Mouse (Mus musculus) embryonic facial prominence, embryonic 12.5 days (tissue): ENCODE results near the gene Atp8b4. TPM values are rescaled to one million over a fixed set of nuclear protein-coding genes. Genes with fewer than 3 reads are reported as not detected.

Experiments used
- ATAC-seq: fragments of 200-750 bp; cut with Nextera tagmentation; 2 replicates; pipeline ENCODE4 v1.8.0; 2017; ENCODE audit not compliant: insufficient number of reproducible peaks, insufficient read depth, low FRiP score, low TSS enrichment
- H3K27ac ChIP-seq: fragments of 300-500 bp; sonication (generic); 2 replicates; pipeline ENCODE4 v1.5.1; 2016; ENCODE audit warnings: mild to moderate bottlenecking
- H3K27me3 ChIP-seq: fragments of 300-500 bp; sonication (generic); 2 replicates; pipeline ENCODE4 v1.6.1; 2016; ENCODE audit warnings: mild to moderate bottlenecking, moderate library complexity
- H3K36me3 ChIP-seq: fragments of 300-500 bp; sonication (generic); 2 replicates; pipeline ENCODE4 v1.6.1; 2016; ENCODE audit warnings: mild to moderate bottlenecking
- H3K4me1 ChIP-seq: fragments of 300-500 bp; sonication (generic); 2 replicates; pipeline ENCODE4 v1.6.1; 2016
- H3K4me2 ChIP-seq: fragments of 300-500 bp; sonication (generic); replicated peaks from 2 replicates; pipeline ENCODE4 v1.6.1; 2016; ENCODE audit warnings: mild to moderate bottlenecking, moderate library complexity
- H3K4me3 ChIP-seq: fragments of 300-500 bp; sonication (generic); 2 replicates; pipeline ENCODE4 v1.5.1; 2016; ENCODE audit warnings: mild to moderate bottlenecking
- H3K9ac ChIP-seq: fragments of 300-500 bp; sonication (generic); 2 replicates; pipeline ENCODE4 v1.6.1; 2016; ENCODE audit warnings: mild to moderate bottlenecking, moderate library complexity
- H3K9me3 ChIP-seq: fragments of 300-500 bp; sonication (generic); 2 replicates; pipeline ENCODE4 v1.6.1; 2016; ENCODE audit warnings: mild to moderate bottlenecking, moderate library complexity
- WGBS: fragments of 180-500 bp; shearing (Covaris S2); methylation state at CpG from one replicate; pipeline ENCODE4 v1.1.7; 2016; 5-methylcytosine and 5-hydroxymethylcytosine counted together
- polyA plus RNA-seq: library from polyadenylated mRNA; unstranded; fragments of >200 nt; fragmentation: Nextera tagmentation; extraction: Ambion mirVana; gene quantifications from 2 replicates; pipeline ENCODE4 v1.2.1, GENCODE M21; 2016

Atp8b4 gene
- polyA plus RNA-seq, 1 experiment from 2014 or later, result 2.6 TPM

DNA sequence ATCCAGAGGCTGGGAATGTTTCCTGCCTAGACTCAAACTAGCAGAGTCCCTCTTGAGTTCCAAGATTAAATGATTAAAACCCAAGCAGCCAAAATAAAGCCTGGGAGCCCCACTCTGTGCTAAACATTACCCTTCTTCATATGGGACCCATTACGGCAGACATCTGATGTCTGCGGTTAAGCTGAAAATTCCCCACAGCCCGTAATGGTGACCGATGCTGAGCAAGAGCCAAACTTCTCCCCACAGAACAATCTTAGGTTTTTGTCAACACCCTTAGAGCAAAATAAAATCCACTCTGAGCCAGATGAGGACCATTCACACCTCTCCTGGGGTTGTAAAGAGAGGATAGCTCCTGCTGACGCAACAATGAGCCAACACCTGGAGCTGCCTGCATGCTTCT lies 120.2 kb downstream of the Atp8b4 start:
- WGBS, result 63% methylated on average over 5 of the region's 5 CpGs
- Histone ChIP-seq H3K27me3 (no peaks in the 10 kb centered on the region), H3K4me2 (no peak overlapping the region), H3K4me1 (no peaks in the 10 kb centered on the region), H3K9ac (no peak overlapping the region), H3K9me3 (no peaks in the 10 kb centered on the region), H3K4me3 (no peak overlapping the region), H3K27ac (no peak overlapping the region), H3K36me3 (no peaks in the 10 kb centered on the region)
- ATAC-seq, result no peak

DNA sequence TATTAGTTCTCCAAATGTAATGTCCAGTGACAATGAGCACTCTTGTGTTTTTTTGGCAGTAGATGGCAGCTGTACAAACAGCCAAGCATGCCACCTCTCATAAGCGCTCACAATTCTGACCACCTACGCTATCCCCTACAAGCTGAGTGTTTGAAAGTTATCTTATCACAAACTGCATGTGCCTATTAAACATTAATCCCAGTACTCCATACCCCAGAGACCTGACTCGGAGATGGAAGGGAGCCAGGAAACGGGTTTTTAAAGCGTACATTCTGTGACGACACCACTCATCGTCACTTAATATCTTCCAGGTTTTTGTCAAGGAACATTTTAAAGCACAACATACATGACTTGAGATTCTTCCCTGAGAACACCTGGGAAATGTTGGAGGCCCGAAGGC lies 128.8 kb downstream of the Atp8b4 start:
- no peaks in the 10 kb centered on the region for H3K36me3 ChIP-seq
- no peak overlapping the region for H3K4me2 ChIP-seq
- no peaks in the 10 kb centered on the region for H3K4me1 ChIP-seq
- 71% methylated on average over 8 of the region's 8 CpGs for WGBS
- H3K27me3 ChIP-seq, result no peaks in the 10 kb centered on the region
- no peaks in the 10 kb centered on the region for H3K9me3 ChIP-seq
- no peak overlapping the region for H3K9ac ChIP-seq
- H3K27ac ChIP-seq, result no peak overlapping the region
- H3K4me3 ChIP-seq, result no peak overlapping the region
- ATAC-seq, result no peak

- H3K27me3 ChIP-seq, result no peaks in the 10 kb centered on the region
- H3K9me3 ChIP-seq, result no peaks in the 10 kb centered on the region
- H3K9ac ChIP-seq, result no peak overlapping the region
- H3K4me2 ChIP-seq, result no peak overlapping the region
- H3K36me3 ChIP-seq, result no peaks in the 10 kb centered on the region
- ATAC-seq, result no peak
- H3K4me3 ChIP-seq, result no peak overlapping the region
- H3K27ac ChIP-seq, result no peak overlapping the region
- H3K4me1 ChIP-seq, result no peaks in the 10 kb centered on the region
- WGBS, result 40% methylated on average over 4 of the region's 4 CpGs
These were observed 130.7 kb downstream of the Atp8b4 start for GRCm38 (mm10) chr2:126369815-126370214.

- Histone ChIP-seq H3K36me3 (no peaks in the 10 kb centered on the region), H3K4me2 (no peak overlapping the region), H3K9me3 (no peaks in the 10 kb centered on the region), H3K27me3 (no peaks in the 10 kb centered on the region), H3K4me1 (peaks cover 12% of the 10 kb centered on the region; the same call in 1 of the 2 replicates), H3K9ac (no peak overlapping the region), H3K4me3 (no peak overlapping the region), H3K27ac (no peak overlapping the region)
- WGBS, result 84% methylated on average over 14 of the region's 14 CpGs
- ATAC-seq, result no peak
These were observed 136.4 kb downstream of the Atp8b4 start for GRCm38 (mm10) chr2:126363745-126364725.

DNA sequence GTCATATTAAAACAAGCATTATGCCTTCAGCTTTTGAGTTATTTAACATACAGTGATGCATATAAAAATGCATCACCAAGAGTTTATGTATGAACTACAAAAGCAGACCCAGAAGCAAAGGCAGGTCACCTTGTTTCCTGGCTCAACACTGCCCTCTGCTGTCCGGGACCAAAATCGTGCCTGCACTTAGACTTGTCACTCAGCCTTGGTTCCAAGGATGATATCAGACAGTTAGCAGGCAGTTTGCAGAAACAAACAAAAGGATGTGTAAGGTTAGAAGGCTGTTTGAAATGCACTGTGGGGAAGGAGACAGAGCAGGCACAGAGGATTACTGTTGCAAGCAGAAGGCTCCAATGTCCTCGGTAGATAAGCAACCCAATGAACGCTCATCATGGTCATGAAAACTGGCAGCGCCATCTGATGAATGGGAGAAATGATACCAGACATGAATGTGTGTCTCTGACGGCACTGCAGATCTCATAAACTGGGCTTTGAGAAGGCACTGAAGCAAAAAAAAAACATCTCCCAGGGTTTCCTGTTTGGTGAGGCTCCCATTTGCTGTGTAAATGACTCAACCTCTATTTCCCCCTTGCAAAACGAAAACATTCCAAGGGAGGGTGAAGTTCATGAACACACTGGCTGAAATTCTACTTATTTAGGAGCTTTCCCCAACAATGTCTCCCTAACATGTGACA lies 137.3 kb downstream of the Atp8b4 start:
- Histone ChIP-seq H3K4me1 (peaks cover 12% of the 10 kb centered on the region; the same call in 1 of the 2 replicates), H3K9me3 (no peaks in the 10 kb centered on the region), H3K27ac (no peak overlapping the region), H3K4me3 (no peak overlapping the region), H3K4me2 (no peak overlapping the region), H3K36me3 (no peaks in the 10 kb centered on the region), H3K27me3 (no peaks in the 10 kb centered on the region), H3K9ac (no peak overlapping the region)
- ATAC-seq, result no peak
- WGBS, result 48% methylated on average over 7 of the region's 7 CpGs

GRCm38 (mm10) chr2:126361131-126361810 lies 139.2 kb downstream of the Atp8b4 start:
- peak overlapping the region; percentile 77 for H3K27ac ChIP-seq
- peaks cover 12% of the 10 kb centered on the region; the same call in 1 of the 2 replicates for H3K4me1 ChIP-seq
- ATAC-seq, result no peak
- no peaks in the 10 kb centered on the region for H3K27me3 ChIP-seq
- no peak overlapping the region for H3K9ac ChIP-seq
- no peaks in the 10 kb centered on the region for H3K36me3 ChIP-seq
- H3K9me3 ChIP-seq, result no peaks in the 10 kb centered on the region
- H3K4me2 ChIP-seq, result 0 out of 2 replicates have a peak overlapping the region, but pooled peaks have one; percentile 6
- 42% methylated on average over 21 of the region's 21 CpGs for WGBS
- H3K4me3 ChIP-seq, result no peak overlapping the region

DNA sequence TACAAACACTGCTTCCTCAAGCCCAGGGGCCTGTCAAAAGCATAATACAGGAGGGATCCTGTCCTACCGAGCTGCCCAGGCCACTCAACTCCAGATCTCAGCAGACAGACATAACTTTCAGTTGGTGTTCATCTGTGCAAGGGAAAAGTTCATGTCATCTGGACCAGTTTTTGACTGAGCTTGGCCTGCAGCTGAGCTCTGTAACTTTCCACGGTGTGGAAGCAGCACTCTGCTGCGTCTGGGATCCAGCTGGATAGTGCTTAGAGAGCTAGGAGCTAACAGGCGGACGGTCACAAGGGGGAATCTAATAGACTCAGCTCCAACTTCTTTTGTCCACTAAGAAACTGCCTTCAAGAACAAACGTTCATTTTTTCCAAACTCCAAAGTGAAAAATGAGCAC lies 139.8 kb downstream of the Atp8b4 start:
- Histone ChIP-seq H3K27ac (peak overlapping the region; percentile 77), H3K4me2 (0 out of 2 replicates have a peak overlapping the region, but pooled peaks have one; percentile 6), H3K4me1 (peaks cover 12% of the 10 kb centered on the region; the same call in 1 of the 2 replicates), H3K4me3 (no peak overlapping the region), H3K9ac (no peak overlapping the region), H3K9me3 (no peaks in the 10 kb centered on the region), H3K36me3 (no peaks in the 10 kb centered on the region), H3K27me3 (no peaks in the 10 kb centered on the region)
- no peak for ATAC-seq
- WGBS, result 33% methylated on average over 6 of the region's 6 CpGs

DNA sequence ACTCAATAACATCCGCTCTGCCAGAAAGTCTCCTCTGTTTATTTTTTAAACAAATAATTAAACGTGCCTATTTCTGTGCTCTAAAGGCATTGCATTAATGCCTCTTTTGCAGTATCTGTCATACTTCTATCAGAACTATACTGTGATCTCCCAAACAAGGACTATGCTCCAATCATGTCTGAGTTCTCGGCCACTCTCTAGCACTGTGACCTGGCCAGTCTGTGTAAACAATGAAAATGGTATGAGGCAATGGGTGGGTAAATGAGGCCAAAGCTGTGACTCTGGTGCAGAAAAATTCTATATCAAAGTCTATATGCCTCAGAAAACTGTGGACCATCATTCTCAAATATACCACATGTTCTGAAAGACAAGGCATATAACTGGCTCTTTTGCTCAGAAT lies 140.5 kb downstream of the Atp8b4 start:
- WGBS, result 81% methylated on average over 3 of the region's 3 CpGs
- Histone ChIP-seq H3K9me3 (no peaks in the 10 kb centered on the region), H3K4me1 (peaks cover 12% of the 10 kb centered on the region; the same call in 1 of the 2 replicates), H3K4me2 (no peak overlapping the region), H3K9ac (no peak overlapping the region), H3K27ac (0 out of 2 replicates have a peak overlapping the region, but pooled peaks have one; percentile 77), H3K36me3 (no peaks in the 10 kb centered on the region), H3K4me3 (no peak overlapping the region), H3K27me3 (no peaks in the 10 kb centered on the region)
- ATAC-seq, result no peak

- no peaks in the 10 kb centered on the region for H3K36me3 ChIP-seq
- H3K4me2 ChIP-seq, result no peak overlapping the region
- H3K4me3 ChIP-seq, result no peak overlapping the region
- no peak overlapping the region for H3K27ac ChIP-seq
- H3K27me3 ChIP-seq, result no peaks in the 10 kb centered on the region
- no peak overlapping the region for H3K9ac ChIP-seq
- 97% methylated on average over 1 of the region's 1 CpGs for WGBS
- no peak for ATAC-seq
- H3K4me1 ChIP-seq, result peaks cover 12% of the 10 kb centered on the region; the same call in 1 of the 2 replicates
- H3K9me3 ChIP-seq, result no peaks in the 10 kb centered on the region
These were observed 141.2 kb downstream of the Atp8b4 start for GRCm38 (mm10) chr2:126359278-126359677.

DNA sequence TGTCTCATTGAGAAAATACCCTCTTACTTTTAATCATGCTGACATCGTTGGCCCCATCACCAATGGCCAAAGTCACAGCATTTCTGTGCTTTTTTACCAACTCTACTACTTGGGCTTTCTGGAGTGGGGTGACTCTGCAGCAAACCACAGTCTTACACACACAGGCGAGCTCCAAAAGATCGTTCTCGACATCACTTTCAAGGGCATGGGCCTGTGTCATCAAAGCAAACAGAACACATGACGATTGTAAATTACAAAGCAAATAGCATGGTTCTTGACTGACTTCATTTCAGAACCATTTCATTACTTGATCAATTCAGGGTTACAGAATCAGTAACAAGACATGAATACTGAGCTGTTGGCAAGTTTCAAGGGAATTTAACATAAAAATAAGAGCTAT lies 141.7 kb downstream of the Atp8b4 start:
- Histone ChIP-seq H3K4me1 (peaks cover 12% of the 10 kb centered on the region; the same call in 1 of the 2 replicates), H3K9me3 (no peaks in the 10 kb centered on the region), H3K9ac (no peak overlapping the region), H3K27ac (no peak overlapping the region), H3K27me3 (no peaks in the 10 kb centered on the region), H3K4me3 (no peak overlapping the region), H3K4me2 (no peak overlapping the region), H3K36me3 (no peaks in the 10 kb centered on the region)
- 89% methylated on average over 5 of the region's 5 CpGs for WGBS
- no peak for ATAC-seq

DNA sequence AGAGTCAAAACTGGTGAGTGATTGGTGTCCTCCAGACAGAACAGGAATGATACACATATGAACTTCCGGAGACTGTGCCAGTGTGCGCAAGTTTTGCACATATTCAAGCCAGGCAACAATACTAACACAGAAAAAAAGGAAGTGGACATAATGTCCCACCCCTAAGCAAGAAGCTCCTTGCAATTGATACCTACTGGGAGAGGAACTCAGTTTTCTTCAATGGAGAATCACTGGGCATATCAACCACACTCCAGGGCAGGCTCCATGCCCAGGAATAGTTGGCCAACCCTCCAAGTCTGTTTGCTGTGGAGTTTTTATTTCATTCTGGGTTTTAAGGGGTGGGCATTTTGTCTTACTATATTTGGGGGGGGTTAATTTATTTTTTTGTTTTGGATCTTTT lies 145.2 kb downstream of the Atp8b4 start:
- 98% methylated on average over 2 of the region's 2 CpGs for WGBS
- H3K4me3 ChIP-seq, result no peak overlapping the region
- no peak overlapping the region for H3K9ac ChIP-seq
- no peaks in the 10 kb centered on the region for H3K9me3 ChIP-seq
- no peaks in the 10 kb centered on the region for H3K4me1 ChIP-seq
- H3K27ac ChIP-seq, result no peak overlapping the region
- no peak overlapping the region for H3K4me2 ChIP-seq
- H3K36me3 ChIP-seq, result no peaks in the 10 kb centered on the region
- no peaks in the 10 kb centered on the region for H3K27me3 ChIP-seq
- no peak for ATAC-seq
